Mouse (Mus musculus): Measurements from ENCODE around the gene Glb1l2. TPM values are rescaled to one million over a fixed set of nuclear protein-coding genes. Genes with fewer than 3 reads are reported as not detected.

Glb1l2 gene
- 1.2 and 1.8 TPM in 2 replicates for polyA plus RNA-seq (2015; fragmentation: Nextera tagmentation; extraction: Ambion mirVana)

- Histone ChIP-seq H3K4me1 (replicated peaks) (peaks cover 5% of the 10 kb centered on the region; the same call in 1 of the 2 replicates), H3K9me3 (replicated peaks) (no peaks in the 10 kb centered on the region), H3K36me3 (no peaks in the 10 kb centered on the region), H3K27me3 (no peaks in the 10 kb centered on the region), H3K9ac (peak within 1 kb of the TSS; percentile 39), H3K4me2 (peak within 1 kb of the TSS; percentile 85), H3K4me3 (peak within 1 kb of the TSS; percentile 55), H3K27ac (peak within 1 kb of the TSS; percentile 60)
- ATAC-seq (replicated peaks; ENCODE audit: insufficient number of reproducible peaks, insufficient read depth, low FRiP score, low read depth), result peak; percentile 100
- WGBS, result 1% methylated on average over 33 of the region's 33 CpGs
These were observed at the start of gene Glb1l2 for GRCm38 (mm10) chr9:26805935-26806666. TSS of gene Glb1l2 (minus strand) at chr9:26806468.

- no peaks in the 10 kb centered on the region for H3K27me3 ChIP-seq
- ATAC-seq (replicated peaks; ENCODE audit: insufficient number of reproducible peaks, insufficient read depth, low FRiP score, low read depth), result no peak
- H3K9me3 ChIP-seq (replicated peaks), result no peaks in the 10 kb centered on the region
- no peak overlapping the region for H3K4me3 ChIP-seq
- WGBS, result 64% methylated on average over 3 of the region's 3 CpGs
- H3K27ac ChIP-seq, result no peak overlapping the region
- no peak overlapping the region for H3K4me2 ChIP-seq
- H3K9ac ChIP-seq, result no peak overlapping the region
- H3K4me1 ChIP-seq (replicated peaks), result no peaks in the 10 kb centered on the region
- no peaks in the 10 kb centered on the region for H3K36me3 ChIP-seq
These were observed 24.8 kb upstream of the Glb1l2 start for GRCm38 (mm10) chr9:26831089-26831488.

GRCm38 (mm10) chr9:26819942-26820341 lies 13.7 kb upstream of the Glb1l2 start:
- no peak overlapping the region for H3K9ac ChIP-seq
- no peak overlapping the region for H3K4me2 ChIP-seq
- no peaks in the 10 kb centered on the region for H3K36me3 ChIP-seq
- H3K27ac ChIP-seq, result no peak overlapping the region
- H3K4me3 ChIP-seq, result no peak overlapping the region
- ATAC-seq (replicated peaks; ENCODE audit: insufficient number of reproducible peaks, insufficient read depth, low FRiP score, low read depth), result no peak
- no peaks in the 10 kb centered on the region for H3K4me1 ChIP-seq (replicated peaks)
- 44% methylated on average over 1 of the region's 1 CpGs for WGBS
- H3K9me3 ChIP-seq (replicated peaks), result no peaks in the 10 kb centered on the region
- no peaks in the 10 kb centered on the region for H3K27me3 ChIP-seq

GRCm38 (mm10) chr9:26808735-26809134 lies 2.5 kb upstream of the Glb1l2 start:
- no peak overlapping the region for H3K27ac ChIP-seq
- H3K4me3 ChIP-seq, result no peak overlapping the region
- no peaks in the 10 kb centered on the region for H3K27me3 ChIP-seq
- no peak overlapping the region for H3K9ac ChIP-seq
- no peak for ATAC-seq (replicated peaks; ENCODE audit: insufficient number of reproducible peaks, insufficient read depth, low FRiP score, low read depth)
- no peaks in the 10 kb centered on the region for H3K9me3 ChIP-seq (replicated peaks)
- H3K4me1 ChIP-seq (replicated peaks), result peaks cover 5% of the 10 kb centered on the region; the same call in 1 of the 2 replicates
- H3K36me3 ChIP-seq, result no peaks in the 10 kb centered on the region
- H3K4me2 ChIP-seq, result no peak overlapping the region
- 58% methylated on average over 2 of the region's 2 CpGs for WGBS

- H3K36me3 ChIP-seq, result no peaks in the 10 kb centered on the region
- H3K27me3 ChIP-seq, result no peaks in the 10 kb centered on the region
- no peak overlapping the region for H3K4me2 ChIP-seq
- no peak for ATAC-seq (replicated peaks; ENCODE audit: insufficient number of reproducible peaks, insufficient read depth, low FRiP score, low read depth)
- H3K4me3 ChIP-seq, result no peak overlapping the region
- H3K27ac ChIP-seq, result no peak overlapping the region
- H3K9ac ChIP-seq, result no peak overlapping the region
- H3K4me1 ChIP-seq (replicated peaks), result peaks cover 5% of the 10 kb centered on the region; the same call in 1 of the 2 replicates
- no peaks in the 10 kb centered on the region for H3K9me3 ChIP-seq (replicated peaks)
These were observed 1.9 kb downstream of the Glb1l2 start for GRCm38 (mm10) chr9:26804321-26804720.

GRCm38 (mm10) chr9:26800357-26800756 lies 5.9 kb downstream of the Glb1l2 start:
- no peak overlapping the region for H3K4me3 ChIP-seq

GRCm38 (mm10) chr9:26798731-26799130 lies 7.5 kb downstream of the Glb1l2 start:
- WGBS, result 56% methylated on average over 1 of the region's 1 CpGs
- ATAC-seq (replicated peaks; ENCODE audit: insufficient number of reproducible peaks, insufficient read depth, low FRiP score, low read depth), result no peak
- Histone ChIP-seq H3K4me2 (no peak overlapping the region), H3K9ac (no peak overlapping the region), H3K27ac (no peak overlapping the region), H3K4me3 (no peak overlapping the region), H3K36me3 (no peaks in the 10 kb centered on the region), H3K4me1 (replicated peaks) (no peaks in the 10 kb centered on the region), H3K27me3 (no peaks in the 10 kb centered on the region), H3K9me3 (replicated peaks) (no peaks in the 10 kb centered on the region)

More at GRCm38 (mm10) chr9:26800357-26800756, 5.9 kb downstream of the Glb1l2 start:
- H3K4me1 ChIP-seq (replicated peaks), result no peaks in the 10 kb centered on the region
- H3K9ac ChIP-seq, result no peak overlapping the region
- H3K4me2 ChIP-seq, result no peak overlapping the region
- no peaks in the 10 kb centered on the region for H3K9me3 ChIP-seq (replicated peaks)
- 94% methylated on average over 2 of the region's 2 CpGs for WGBS
- H3K36me3 ChIP-seq, result no peaks in the 10 kb centered on the region
- no peak overlapping the region for H3K27ac ChIP-seq
- no peak for ATAC-seq (replicated peaks; ENCODE audit: insufficient number of reproducible peaks, insufficient read depth, low FRiP score, low read depth)
- no peaks in the 10 kb centered on the region for H3K27me3 ChIP-seq

GRCm38 (mm10) chr9:26798205-26798604 lies 8.1 kb downstream of the Glb1l2 start:
- Histone ChIP-seq H3K27ac (no peak overlapping the region), H3K4me1 (replicated peaks) (no peaks in the 10 kb centered on the region), H3K27me3 (no peaks in the 10 kb centered on the region), H3K4me2 (no peak overlapping the region), H3K4me3 (no peak overlapping the region), H3K9ac (no peak overlapping the region), H3K36me3 (no peaks in the 10 kb centered on the region), H3K9me3 (replicated peaks) (no peaks in the 10 kb centered on the region)
- 72% methylated on average over 3 of the region's 3 CpGs for WGBS
- no peak for ATAC-seq (replicated peaks; ENCODE audit: insufficient number of reproducible peaks, insufficient read depth, low FRiP score, low read depth)

GRCm38 (mm10) chr9:26792829-26793228 lies 13.4 kb downstream of the Glb1l2 start:
- Histone ChIP-seq H3K4me1 (replicated peaks) (no peaks in the 10 kb centered on the region), H3K9me3 (replicated peaks) (no peaks in the 10 kb centered on the region), H3K9ac (no peak overlapping the region), H3K27me3 (no peaks in the 10 kb centered on the region), H3K4me2 (no peak overlapping the region), H3K27ac (no peak overlapping the region), H3K36me3 (no peaks in the 10 kb centered on the region), H3K4me3 (no peak overlapping the region)
- ATAC-seq (replicated peaks; ENCODE audit: insufficient number of reproducible peaks, insufficient read depth, low FRiP score, low read depth), result no peak
- 50% methylated on average over 3 of the region's 3 CpGs for WGBS

GRCm38 (mm10) chr9:26783414-26783975 lies 22.8 kb downstream of the Glb1l2 start:
- Histone ChIP-seq H3K9ac (no peak overlapping the region), H3K27ac (no peak overlapping the region), H3K27me3 (no peaks in the 10 kb centered on the region), H3K36me3 (no peaks in the 10 kb centered on the region), H3K4me1 (replicated peaks) (peaks cover 4% of the 10 kb centered on the region), H3K4me3 (peak overlapping the region; percentile 21), H3K4me2 (peak overlapping the region; percentile 48), H3K9me3 (replicated peaks) (no peaks in the 10 kb centered on the region)
- 24% methylated on average over 7 of the region's 7 CpGs for WGBS
- ATAC-seq (replicated peaks; ENCODE audit: insufficient number of reproducible peaks, insufficient read depth, low FRiP score, low read depth), result no peak

- Histone ChIP-seq H3K9me3 (replicated peaks) (no peaks in the 10 kb centered on the region), H3K36me3 (no peaks in the 10 kb centered on the region), H3K4me3 (no peak overlapping the region), H3K27ac (no peak overlapping the region), H3K4me2 (no peak overlapping the region), H3K27me3 (no peaks in the 10 kb centered on the region), H3K9ac (no peak overlapping the region), H3K4me1 (replicated peaks) (no peaks in the 10 kb centered on the region; the same call in 1 of the 2 replicates)
- 79% methylated on average over 7 of the region's 7 CpGs for WGBS
- no peak for ATAC-seq (replicated peaks; ENCODE audit: insufficient number of reproducible peaks, insufficient read depth, low FRiP score, low read depth)
These were observed 27.8 kb downstream of the Glb1l2 start for GRCm38 (mm10) chr9:26778421-26778820.

All from heart, embryonic 15.5 days (tissue).